Mouse (Mus musculus) forebrain, embryonic 10.5 days (tissue): ENCODE measurements around the gene Spon1. TPM values are rescaled to one million over a fixed set of nuclear protein-coding genes. Genes with fewer than 3 reads are reported as not detected.

Experiments used
- DNase-seq: peaks from one replicate; pipeline ENCODE4 v3.0.0-alpha.2; 2017; ENCODE audit warnings: low spot score; ENCODE audit errors: extremely low spot score
- H3K27ac ChIP-seq: fragments of 300-500 bp; sonication (generic); 2 replicates; pipeline ENCODE4 v1.5.1; 2016; ENCODE audit warnings: mild to moderate bottlenecking
- H3K27me3 ChIP-seq: fragments of 300-500 bp; sonication (generic); 2 replicates; pipeline ENCODE4 v1.6.1; 2016; ENCODE audit warnings: mild to moderate bottlenecking; ENCODE audit not compliant: poor library complexity, severe bottlenecking
- H3K36me3 ChIP-seq: fragments of 300-500 bp; sonication (generic); replicated peaks from 2 replicates; pipeline ENCODE4 v1.6.1; 2016; ENCODE audit warnings: mild to moderate bottlenecking, moderate library complexity
- H3K4me1 ChIP-seq: fragments of 300-500 bp; sonication (generic); 2 replicates; pipeline ENCODE4 v1.6.1; 2016
- H3K4me3 ChIP-seq: fragments of 300-500 bp; sonication (generic); 2 replicates; pipeline ENCODE4 v1.5.1; 2016; ENCODE audit warnings: mild to moderate bottlenecking, moderate library complexity
- H3K9me3 ChIP-seq: fragments of 300-500 bp; sonication (generic); 2 replicates; pipeline ENCODE4 v1.6.1; 2016; ENCODE audit warnings: mild to moderate bottlenecking, moderate library complexity
- WGBS: fragments of 180-500 bp; shearing (Covaris S2); methylation state at CpG from one replicate; pipeline ENCODE4 v1.1.7; 2016; 5-methylcytosine and 5-hydroxymethylcytosine counted together
- polyA plus RNA-seq: library from polyadenylated mRNA; unstranded; fragments of >200 nt; fragmentation: Nextera tagmentation; extraction: Ambion mirVana; gene quantifications from 2 replicates; pipeline ENCODE4 v1.2.1, GENCODE M21; 2016

The Spon1 gene
- 10.3 and 12.9 TPM in 2 replicates for polyA plus RNA-seq

DNA sequence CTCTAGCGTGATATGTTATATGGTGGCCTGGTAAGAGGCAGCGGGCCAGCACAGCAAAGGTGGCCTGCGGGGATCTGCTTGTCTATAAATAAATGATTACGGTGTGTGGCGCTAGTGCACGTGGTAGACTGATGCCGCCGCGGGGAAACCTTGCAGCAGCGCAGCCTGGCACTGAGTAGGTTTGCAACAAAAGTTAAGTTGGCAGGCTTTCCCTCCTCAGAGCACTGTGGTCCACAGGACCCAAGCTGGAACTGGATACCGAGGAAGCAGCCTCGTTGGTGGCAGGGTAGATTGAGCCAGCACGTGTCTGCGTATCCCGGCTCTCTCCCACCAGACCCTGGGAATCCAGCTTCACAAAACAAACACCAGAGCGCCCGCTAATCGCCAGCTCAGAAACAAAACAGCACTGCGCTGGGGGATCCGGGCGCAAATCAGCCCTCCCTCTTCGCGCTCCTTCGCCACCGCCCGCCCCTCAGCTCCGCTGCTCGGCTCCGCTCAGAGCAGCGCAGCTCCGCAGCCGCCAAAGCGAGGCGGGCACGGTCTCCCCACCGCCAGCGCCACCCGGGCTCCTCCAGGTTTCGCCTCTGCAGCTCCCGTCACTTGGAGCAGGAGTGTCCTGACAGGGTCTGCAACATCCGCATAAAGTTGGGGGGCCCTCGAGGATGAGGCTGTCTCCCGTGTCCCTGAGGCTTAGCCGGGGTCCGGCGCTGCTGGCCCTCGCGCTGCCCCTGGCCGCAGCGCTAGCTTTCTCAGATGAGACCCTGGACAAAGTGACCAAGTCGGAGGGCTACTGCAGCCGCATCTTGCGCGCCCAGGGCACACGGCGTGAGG is at the start of gene Spon1:
Spon1 (plus strand) TSS at position 332 of the 831 bp plus-strand sequence.
- H3K27ac ChIP-seq = peak within 1 kb of the TSS; percentile 83
- peak within 1 kb of the TSS; percentile 67 for H3K4me3 ChIP-seq
- no peaks in the 10 kb centered on the region for H3K36me3 ChIP-seq
- peak; percentile 72 for DNase-seq
- peaks cover 77% of the 10 kb centered on the region for H3K27me3 ChIP-seq
- WGBS = under 1% methylated on average over 56 of the region's 56 CpGs
- H3K9me3 ChIP-seq = peaks cover 12% of the 10 kb centered on the region; the same call in 1 of the 2 replicates
- peaks cover 59% of the 10 kb centered on the region for H3K4me1 ChIP-seq

DNA sequence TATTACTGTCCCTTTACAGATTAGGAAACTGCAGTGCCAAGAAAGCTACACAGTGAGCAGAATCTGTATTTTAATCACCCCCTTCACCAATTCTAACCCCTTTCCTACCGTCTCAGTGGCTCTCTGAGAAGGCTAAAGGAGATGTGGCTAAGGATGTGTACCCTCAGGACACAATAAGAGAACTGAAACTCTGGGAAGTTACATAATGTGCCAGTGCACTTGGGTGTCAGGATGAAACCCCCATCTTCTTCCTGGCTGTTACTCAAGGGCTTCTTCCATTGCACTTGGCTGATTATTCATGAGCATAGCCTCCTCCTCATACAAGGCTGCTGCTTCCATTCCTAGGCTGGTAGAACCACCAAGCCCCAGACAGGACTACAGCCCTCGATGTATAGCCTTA is 43.8 kb upstream of the Spon1 start:
- WGBS = 81% methylated on average over 2 of the region's 2 CpGs
- no peak overlapping the region for H3K4me3 ChIP-seq
- H3K9me3 ChIP-seq = no peaks in the 10 kb centered on the region
- peaks cover 9% of the 10 kb centered on the region; the same call in 1 of the 2 replicates for H3K4me1 ChIP-seq
- no peak for DNase-seq
- H3K36me3 ChIP-seq = no peaks in the 10 kb centered on the region
- H3K27me3 ChIP-seq = no peaks in the 10 kb centered on the region
- H3K27ac ChIP-seq = no peak overlapping the region

- Histone ChIP-seq H3K36me3 (no peaks in the 10 kb centered on the region), H3K4me1 (peaks cover 13% of the 10 kb centered on the region), H3K4me3 (no peak overlapping the region), H3K9me3 (no peaks in the 10 kb centered on the region), H3K27me3 (no peaks in the 10 kb centered on the region), H3K27ac (no peak overlapping the region)
- no peak for DNase-seq
- WGBS = 87% methylated on average over 3 of the region's 3 CpGs
Observed at GRCm38 (mm10) chr7:113723905-113724304, 41.9 kb upstream of the Spon1 start.

GRCm38 (mm10) chr7:113727999-113728713 is 37.6 kb upstream of the Spon1 start:
- Histone ChIP-seq H3K9me3 (no peaks in the 10 kb centered on the region), H3K27ac (no peak overlapping the region), H3K27me3 (no peaks in the 10 kb centered on the region), H3K36me3 (no peaks in the 10 kb centered on the region), H3K4me3 (no peak overlapping the region), H3K4me1 (peaks cover 15% of the 10 kb centered on the region)
- no peak for DNase-seq
- 76% methylated on average over 8 of the region's 8 CpGs for WGBS

DNA sequence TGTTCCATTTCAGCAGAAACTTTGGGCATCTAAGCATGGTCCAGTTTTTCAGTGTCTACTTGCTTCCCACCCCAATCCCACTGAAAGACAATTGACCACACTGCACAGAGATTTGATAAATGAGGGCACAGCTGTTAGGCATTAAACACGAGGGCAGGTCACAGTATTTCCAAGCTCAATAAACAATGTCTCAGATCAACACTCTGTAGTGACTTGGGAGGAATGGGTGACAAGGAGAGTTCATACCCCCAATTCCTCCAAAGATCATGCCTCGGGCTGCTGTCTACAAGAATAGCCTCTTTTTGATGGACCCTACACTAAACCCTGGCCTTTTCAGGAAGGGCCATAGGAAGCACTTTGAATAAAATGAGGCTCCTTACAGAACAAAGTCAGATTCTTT is 36.9 kb upstream of the Spon1 start:
- H3K4me3 ChIP-seq = no peak overlapping the region
- no peak for DNase-seq
- no peaks in the 10 kb centered on the region for H3K9me3 ChIP-seq
- no peak overlapping the region for H3K27ac ChIP-seq
- H3K36me3 ChIP-seq = no peaks in the 10 kb centered on the region
- 59% methylated on average over 2 of the region's 2 CpGs for WGBS
- H3K27me3 ChIP-seq = no peaks in the 10 kb centered on the region
- peaks cover 15% of the 10 kb centered on the region for H3K4me1 ChIP-seq

DNA sequence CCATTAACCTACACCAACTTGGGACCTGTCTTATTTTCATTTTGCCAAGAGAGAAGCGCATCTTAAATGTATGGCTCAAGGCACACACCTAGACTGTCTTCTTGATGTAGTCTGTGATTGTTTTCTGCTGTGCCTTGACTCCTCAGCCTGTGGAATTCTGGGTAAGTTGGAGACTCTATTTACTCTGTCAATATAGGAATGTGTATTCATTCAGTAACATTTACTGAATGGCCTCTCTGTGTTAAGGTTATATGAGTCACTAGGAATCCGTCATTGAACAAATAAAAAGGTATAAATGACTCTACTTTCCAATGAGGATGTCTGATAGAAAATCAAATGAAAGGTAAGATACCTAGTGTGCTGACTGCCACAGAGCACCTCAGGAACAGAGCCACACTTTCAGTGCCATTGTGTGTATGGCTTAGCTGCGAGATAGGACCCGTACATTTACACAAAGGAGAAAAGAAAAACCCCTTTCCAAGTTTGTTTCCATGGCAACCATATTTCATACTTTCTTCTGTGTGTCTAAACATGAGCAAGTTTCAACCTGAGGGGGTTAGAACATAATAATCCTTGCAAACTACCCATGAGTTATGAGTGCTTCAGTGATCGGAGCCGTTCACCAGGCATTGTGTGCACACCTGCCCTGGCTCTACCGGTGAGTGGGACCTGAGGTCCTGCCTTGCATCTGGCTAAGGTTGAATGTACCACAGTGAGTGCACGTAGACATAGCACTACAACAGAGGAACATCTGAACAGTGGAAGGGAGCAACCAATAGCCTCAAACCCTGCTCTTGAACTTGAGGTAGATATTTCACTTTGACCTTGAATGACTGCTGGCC is 35.2 kb upstream of the Spon1 start:
- Histone ChIP-seq H3K9me3 (no peaks in the 10 kb centered on the region), H3K4me3 (no peak overlapping the region), H3K27me3 (no peaks in the 10 kb centered on the region), H3K4me1 (peaks cover 10% of the 10 kb centered on the region), H3K36me3 (no peaks in the 10 kb centered on the region), H3K27ac (no peak overlapping the region)
- DNase-seq = no peak
- 94% methylated on average over 8 of the region's 8 CpGs for WGBS

DNA sequence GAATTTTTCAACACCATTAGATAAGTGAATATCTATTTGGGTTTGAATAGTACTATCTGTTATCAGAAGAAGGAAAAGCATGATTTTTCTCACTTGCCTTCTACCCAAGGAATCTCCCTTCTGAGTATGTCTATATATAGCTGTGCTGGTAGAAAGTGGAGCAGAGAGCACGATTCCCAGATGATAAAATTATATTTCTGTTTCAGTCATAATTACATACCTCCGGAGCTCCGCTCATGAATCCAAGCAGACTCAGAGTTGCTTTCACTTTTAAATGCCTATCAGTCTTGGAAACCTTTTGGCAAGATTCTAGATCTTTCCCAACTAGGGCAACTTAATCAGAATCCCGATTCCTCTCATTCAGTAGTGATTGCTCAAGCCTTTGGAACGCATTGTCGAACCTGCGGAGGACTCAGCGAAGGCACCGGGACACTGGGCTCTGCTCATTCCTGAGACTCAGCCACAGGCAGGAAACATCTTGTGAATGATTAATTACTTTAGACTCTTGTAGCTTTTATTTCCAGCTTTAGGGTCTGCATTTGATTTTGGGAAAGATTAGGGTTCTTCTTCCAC is 27.9 kb upstream of the Spon1 start:
- no peak for DNase-seq
- H3K36me3 ChIP-seq = no peaks in the 10 kb centered on the region

DNA sequence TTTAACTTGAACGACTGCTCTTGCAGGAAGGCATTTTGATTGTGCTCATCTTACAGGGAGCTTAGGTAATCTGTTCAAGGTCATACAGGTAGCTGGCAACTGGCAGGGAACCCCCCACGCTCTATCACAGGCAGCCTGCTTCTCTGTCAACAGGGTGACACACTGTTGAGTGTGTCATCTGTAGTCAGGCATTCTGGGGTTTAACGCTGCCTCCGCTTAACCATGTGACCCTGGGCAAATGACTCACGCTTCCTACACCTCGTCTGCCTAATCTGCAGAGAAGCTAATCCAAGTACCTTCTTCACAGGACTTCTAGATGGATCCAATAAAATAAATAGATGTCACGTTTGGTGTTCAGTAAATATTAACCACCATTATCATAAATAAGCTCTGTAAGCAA is 26.6 kb upstream of the Spon1 start:
- H3K27me3 ChIP-seq = no peaks in the 10 kb centered on the region
- no peak overlapping the region for H3K27ac ChIP-seq
- H3K9me3 ChIP-seq = no peaks in the 10 kb centered on the region
- no peaks in the 10 kb centered on the region for H3K36me3 ChIP-seq
- H3K4me1 ChIP-seq = peaks cover 15% of the 10 kb centered on the region
- DNase-seq = no peak
- WGBS = 87% methylated on average over 7 of the region's 7 CpGs
- H3K4me3 ChIP-seq = no peak overlapping the region

More for the DNA sequence above, 27.9 kb upstream of the Spon1 start:
- no peak overlapping the region for H3K4me3 ChIP-seq
- H3K27me3 ChIP-seq = no peaks in the 10 kb centered on the region
- H3K9me3 ChIP-seq = no peaks in the 10 kb centered on the region
- 95% methylated on average over 9 of the region's 9 CpGs for WGBS
- H3K27ac ChIP-seq = no peak overlapping the region
- H3K4me1 ChIP-seq = peaks cover 7% of the 10 kb centered on the region; the same call in 1 of the 2 replicates

- Histone ChIP-seq H3K9me3 (no peaks in the 10 kb centered on the region), H3K4me3 (no peak overlapping the region), H3K27me3 (no peaks in the 10 kb centered on the region), H3K27ac (no peak overlapping the region), H3K36me3 (no peaks in the 10 kb centered on the region), H3K4me1 (peaks cover 17% of the 10 kb centered on the region)
- 85% methylated on average over 4 of the region's 4 CpGs for WGBS
- no peak for DNase-seq
Observed at GRCm38 (mm10) chr7:113742644-113743043, 23.2 kb upstream of the Spon1 start.

DNA sequence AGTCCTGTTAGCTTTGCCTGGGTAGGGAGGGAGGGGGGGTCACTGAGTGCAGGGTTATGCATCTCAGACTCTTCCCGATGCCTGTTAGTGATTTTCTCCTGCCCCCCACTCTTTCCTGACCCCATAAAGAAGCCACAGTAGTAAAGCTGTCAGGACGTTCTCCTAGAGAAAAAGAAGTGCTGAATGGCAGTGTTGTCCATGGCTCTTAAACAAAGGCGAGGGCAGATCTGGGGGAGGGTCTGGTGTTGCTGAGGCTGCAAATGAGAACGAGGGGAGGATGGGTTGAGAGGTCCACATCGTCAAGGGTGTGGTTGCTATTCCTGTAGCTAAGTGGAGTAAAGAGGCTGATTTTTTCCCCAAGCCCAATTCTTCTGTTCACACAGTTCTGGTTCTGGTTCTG is 21.8 kb upstream of the Spon1 start:
- Histone ChIP-seq H3K4me1 (peaks cover 17% of the 10 kb centered on the region), H3K27me3 (no peaks in the 10 kb centered on the region), H3K27ac (0 out of 2 replicates have a peak overlapping the region, but pooled peaks have one; percentile 12), H3K36me3 (no peaks in the 10 kb centered on the region), H3K4me3 (no peak overlapping the region), H3K9me3 (no peaks in the 10 kb centered on the region)
- 43% methylated on average over 5 of the region's 5 CpGs for WGBS
- no peak for DNase-seq

DNA sequence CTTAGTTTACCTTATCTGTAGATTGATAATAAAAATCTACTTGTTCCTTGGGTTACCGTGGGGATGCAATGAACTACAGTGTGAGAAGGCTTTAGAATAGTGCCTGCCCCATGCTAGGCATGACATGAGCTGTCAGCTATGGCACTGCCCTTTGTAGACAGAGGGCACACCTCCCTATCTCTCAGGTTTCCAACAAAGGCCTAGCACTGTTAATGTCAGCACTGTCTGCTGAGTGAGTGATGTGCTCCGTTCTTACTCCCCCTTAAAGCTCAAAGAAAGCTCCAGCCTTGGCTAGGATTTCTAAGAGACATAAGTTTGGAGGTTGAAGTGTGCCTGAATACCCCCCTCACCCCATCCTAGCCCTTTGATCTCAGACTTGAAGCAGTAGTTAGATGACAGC is 9.2 kb upstream of the Spon1 start:
- DNase-seq = no peak
- H3K4me3 ChIP-seq = no peak overlapping the region
- H3K4me1 ChIP-seq = 0 out of 2 replicates have a peak, but pooled peaks cover 3% of the 10 kb centered on the region
- no peaks in the 10 kb centered on the region for H3K9me3 ChIP-seq
- peaks cover 31% of the 10 kb centered on the region for H3K27me3 ChIP-seq
- no peak overlapping the region for H3K27ac ChIP-seq
- WGBS = 92% methylated on average over 2 of the region's 2 CpGs
- no peaks in the 10 kb centered on the region for H3K36me3 ChIP-seq

GRCm38 (mm10) chr7:113759212-113759611 is 6.6 kb upstream of the Spon1 start:
- Histone ChIP-seq H3K36me3 (no peaks in the 10 kb centered on the region), H3K4me3 (no peak overlapping the region), H3K4me1 (0 out of 2 replicates have a peak, but pooled peaks cover 3% of the 10 kb centered on the region), H3K27ac (no peak overlapping the region), H3K9me3 (peaks cover 12% of the 10 kb centered on the region; the same call in 1 of the 2 replicates), H3K27me3 (peaks cover 40% of the 10 kb centered on the region)
- WGBS = 21% methylated on average over 1 of the region's 1 CpGs
- peak; percentile 53 for DNase-seq
